Mouse (Mus musculus) mouse trophoblast stem cell (cell line): ENCODE data around the gene Crybb1.

Source experiments
- in situ Hi-C, 2 experiments: fragments of 300-500 bp; cut with MseI, MboI; formaldehyde crosslinking; loops; 2 replicates in 1 of 2; 3 replicates in 1 of 2; pipeline ENCODE4 v1.15.1; 2025

Crybb1 gene

GRCm38 (mm10) chr5:112301694-112302093, 46.1 kb downstream of the Crybb1 start:
- in situ Hi-C loops, result no loop called here

DNA sequence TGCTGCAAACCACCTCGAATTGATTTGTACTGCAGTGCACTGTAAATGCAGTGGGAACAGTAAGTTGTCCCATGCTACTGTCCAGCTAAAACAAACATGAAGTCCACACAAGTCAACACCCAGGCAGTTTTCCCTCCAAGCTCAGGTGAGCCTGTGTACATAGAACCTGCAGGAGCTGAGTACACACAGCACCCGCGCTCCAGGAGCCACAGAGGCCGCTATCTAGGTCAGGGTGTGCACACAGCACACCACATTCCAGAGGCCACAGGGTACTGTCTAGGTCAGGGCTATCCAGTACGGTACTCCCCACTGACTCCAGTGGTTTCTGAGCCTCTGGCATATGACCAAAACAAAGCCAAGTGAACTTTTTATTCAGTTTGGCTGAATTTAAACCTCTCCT, 46.7 kb downstream of the Crybb1 start:
- in situ Hi-C loops, result no loop called here

DNA sequence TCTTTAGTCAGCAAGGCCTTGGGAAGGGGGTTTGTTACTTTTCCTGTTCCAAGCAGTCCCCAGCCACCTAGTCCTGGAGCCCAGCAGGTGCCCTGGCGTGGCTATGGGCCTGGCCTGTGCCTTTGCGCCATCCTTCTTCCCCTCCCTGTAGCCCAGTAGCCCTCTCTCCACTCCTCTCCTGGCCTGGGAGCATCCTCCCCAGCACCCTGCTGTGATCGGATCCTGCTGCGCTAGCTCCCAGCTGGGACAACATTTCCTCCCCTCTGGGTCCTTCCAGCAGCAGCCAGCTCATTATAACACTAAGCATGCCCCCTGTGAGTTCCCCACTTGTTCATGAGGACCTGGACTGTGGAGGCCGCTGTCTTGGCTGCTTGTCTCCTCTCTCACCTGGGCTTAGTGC, 50.2 kb downstream of the Crybb1 start:
- in situ Hi-C loops, result no loop called here

GRCm38 (mm10) chr5:112313222-112313885, 57.7 kb downstream of the Crybb1 start:
- in situ Hi-C loops, result no loop called here

DNA sequence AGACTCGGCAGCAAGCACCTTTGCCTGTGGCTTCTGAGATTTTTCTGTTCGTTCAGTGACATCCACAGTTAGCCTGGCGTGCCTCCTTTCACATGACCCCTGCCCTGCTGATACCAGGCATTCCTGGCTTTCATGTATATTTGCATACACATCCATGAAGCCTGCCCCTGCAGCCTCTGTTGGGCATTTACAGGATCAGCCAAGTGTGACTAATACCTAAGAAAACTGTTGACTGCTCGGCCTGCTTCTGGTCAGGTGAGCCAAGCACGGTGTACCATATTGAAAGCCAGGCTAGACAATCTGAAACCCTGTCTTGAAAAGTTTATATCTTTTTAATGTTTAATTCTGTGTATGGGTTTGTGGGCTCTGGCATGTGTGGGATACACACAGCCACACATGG, 60.9 kb downstream of the Crybb1 start:
- in situ Hi-C loops, result no loop called here

DNA sequence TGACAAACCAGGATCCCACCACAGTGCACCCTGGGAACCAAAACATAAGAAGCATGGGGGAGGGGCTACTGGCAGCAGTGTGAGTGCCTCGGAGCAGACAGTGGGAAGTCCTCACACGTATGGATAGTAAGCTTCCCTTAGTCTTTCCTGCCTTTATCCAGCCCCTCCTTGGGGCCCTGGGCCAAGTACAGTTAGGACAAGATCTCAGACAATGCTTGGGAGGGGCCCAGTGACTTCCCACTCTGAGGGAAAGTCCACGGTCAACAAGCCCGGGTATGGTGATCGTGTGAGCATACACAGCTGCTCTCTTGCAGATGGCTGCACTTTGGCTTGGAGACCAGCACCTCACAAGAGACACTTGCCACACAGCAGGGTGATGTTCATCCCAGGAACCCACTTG, 61.7 kb downstream of the Crybb1 start:
- in situ Hi-C loops, result no loop called here
